Mouse (Mus musculus): ENCODE measurements around the gene Fmod.

The Fmod gene

GRCm38 (mm10) chr1:134037172-134037571, at the start of gene Fmod:
TSS of gene Fmod (plus strand) at chr1:134037254.
- DNase-seq (ENCODE audit: low spot score): no peak

- DNase-seq (ENCODE audit: low spot score): no peak
These were observed 48.2 kb upstream of the Fmod start for GRCm38 (mm10) chr1:133988845-133989244.

GRCm38 (mm10) chr1:133991277-133991676, 45.8 kb upstream of the Fmod start:
- no peak for DNase-seq (ENCODE audit: low spot score)

GRCm38 (mm10) chr1:134005490-134005889, 31.6 kb upstream of the Fmod start:
- no peak for DNase-seq (ENCODE audit: low spot score)

GRCm38 (mm10) chr1:134006105-134006764, 30.8 kb upstream of the Fmod start:
- no peak for DNase-seq (ENCODE audit: low spot score)

GRCm38 (mm10) chr1:134024293-134024971, 12.6 kb upstream of the Fmod start:
- no peak for DNase-seq (ENCODE audit: low spot score)

- DNase-seq (ENCODE audit: low spot score): no peak
These were observed 11.1 kb upstream of the Fmod start for GRCm38 (mm10) chr1:134025975-134026374.

- DNase-seq (ENCODE audit: low spot score): no peak
These were observed 10.3 kb upstream of the Fmod start for GRCm38 (mm10) chr1:134026741-134027140.

GRCm38 (mm10) chr1:134028161-134028846, 8.8 kb upstream of the Fmod start:
- no peak for DNase-seq (ENCODE audit: low spot score)

- no peak for DNase-seq (ENCODE audit: low spot score)
These were observed 562 bp upstream of the Fmod start for GRCm38 (mm10) chr1:134036492-134036891.

GRCm38 (mm10) chr1:134038336-134038735, 1.3 kb downstream of the Fmod start:
- DNase-seq (ENCODE audit: low spot score): no peak

GRCm38 (mm10) chr1:134039361-134039760, 2.3 kb downstream of the Fmod start:
- no peak for DNase-seq (ENCODE audit: low spot score)

GRCm38 (mm10) chr1:134041900-134042299, 4.8 kb downstream of the Fmod start:
- no peak for DNase-seq (ENCODE audit: low spot score)

- DNase-seq (ENCODE audit: low spot score): no peak
These were observed 5.3 kb downstream of the Fmod start for GRCm38 (mm10) chr1:134042341-134042740.

- no peak for DNase-seq (ENCODE audit: low spot score)
These were observed 7.8 kb downstream of the Fmod start for GRCm38 (mm10) chr1:134044805-134045204.

- DNase-seq (ENCODE audit: low spot score): peak; percentile 52
These were observed 8.9 kb downstream of the Fmod start for GRCm38 (mm10) chr1:134045971-134046370.

- no peak for DNase-seq (ENCODE audit: low spot score)
These were observed 9.3 kb downstream of the Fmod start for GRCm38 (mm10) chr1:134046387-134046786.

GRCm38 (mm10) chr1:134047431-134047830, 10.4 kb downstream of the Fmod start:
- DNase-seq (ENCODE audit: low spot score): no peak

- no peak for DNase-seq (ENCODE audit: low spot score)
These were observed 11.7 kb downstream of the Fmod start for GRCm38 (mm10) chr1:134048759-134049158.

GRCm38 (mm10) chr1:134049542-134049941, 12.5 kb downstream of the Fmod start:
- DNase-seq (ENCODE audit: low spot score): no peak

- DNase-seq (ENCODE audit: low spot score): peak; percentile 72
These were observed 16.2 kb downstream of the Fmod start for GRCm38 (mm10) chr1:134053207-134053606.

GRCm38 (mm10) chr1:134055058-134055457, 18.0 kb downstream of the Fmod start:
- no peak for DNase-seq (ENCODE audit: low spot score)

GRCm38 (mm10) chr1:134055666-134056245, 18.7 kb downstream of the Fmod start:
- no peak for DNase-seq (ENCODE audit: low spot score)

All from ovary, postnatal 10 days (tissue).